Mouse (Mus musculus) G1E (cell line): ENCODE data around the gene Gm20708.

ENCODE experiments used
- CTCF ChIP-seq: IDR thresholded peaks from 2 replicates; pipeline ENCODE4 v1.5.1; 2012; ENCODE audit warnings: low read depth, low read length, inconsistent platforms, mixed read lengths
- GATA1 ChIP-seq: IDR thresholded peaks from 2 replicates; pipeline ENCODE4 v1.6.1; 2012; ENCODE audit warnings: borderline replicate concordance, low read length, inconsistent platforms, mixed read lengths
- POLR2AphosphoS5 ChIP-seq: IDR thresholded peaks from 2 replicates; pipeline ENCODE4 v1.6.1; 2012; ENCODE audit warnings: low read depth, low read length, inconsistent platforms; ENCODE audit not compliant: insufficient replicate concordance
- TAL1 ChIP-seq: conservative IDR thresholded peaks from 2 replicates; pipeline ENCODE4 v1.6.1; 2012; ENCODE audit warnings: low read depth, low read length, inconsistent platforms, mixed read lengths

DNA sequence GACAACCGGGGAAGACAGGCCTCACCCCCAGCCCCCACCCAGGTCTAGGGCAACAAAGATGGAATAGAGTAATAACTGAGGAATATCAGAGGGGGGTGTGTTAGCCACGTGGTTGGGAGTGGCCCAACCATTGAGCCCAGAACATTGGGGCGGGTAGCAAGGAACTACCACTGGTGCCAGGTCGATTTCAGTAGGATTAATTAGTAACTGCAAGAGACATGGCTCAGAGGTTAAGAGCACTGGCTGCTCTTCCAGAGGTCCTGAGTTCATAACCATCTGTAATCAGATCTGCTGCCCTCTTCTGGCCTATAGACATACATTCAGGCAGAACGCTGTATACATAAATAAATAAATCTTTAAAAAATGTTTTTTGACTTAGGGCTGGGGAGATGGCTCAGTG, 37.2 kb downstream of the Gm20708 start:
- TF ChIP-seq CTCF: no peak
- TF ChIP-seq GATA1: no peak
- no peak for TF ChIP-seq TAL1
- no peak for TF ChIP-seq POLR2AphosphoS5
